Mouse (Mus musculus) thymus, postnatal 0 days (tissue): Measurements from ENCODE around the gene Tmem265. TPM values are rescaled to one million over a fixed set of nuclear protein-coding genes. Genes with fewer than 3 reads are reported as not detected.

ENCODE experiments used
- polyA plus RNA-seq: library from polyadenylated mRNA; unstranded; fragments of >200 nt; fragmentation: Nextera tagmentation; extraction: Ambion mirVana; gene quantifications from 2 replicates; pipeline ENCODE4 v1.2.1, GENCODE M21; 2015

Gene Tmem265
- polyA plus RNA-seq, 1 experiment from 2014 or later = 16.1 TPM

Other genes starting within 250 kb of the Tmem265 start
- gene Zfp768, start 215.8 kb upstream of the Tmem265 start, polyA plus RNA-seq = 2.5 TPM in 2 replicates
- gene Zfp747, start 185.3 kb upstream of the Tmem265 start, polyA plus RNA-seq = 7.3 and 8.0 TPM in 2 replicates
- 4.8 and 6.0 TPM in 2 replicates for gene 9130019O22Rik, start 174.2 kb upstream of the Tmem265 start, polyA plus RNA-seq
- gene E430018J23Rik, start 167.8 kb upstream of the Tmem265 start, polyA plus RNA-seq = 4.4 and 4.9 TPM in 2 replicates
- gene Zfp764, start 154.6 kb upstream of the Tmem265 start, polyA plus RNA-seq = 6.8 and 7.0 TPM in 2 replicates
- gene Zfp688, start 139.3 kb upstream of the Tmem265 start, polyA plus RNA-seq = 26.2 and 28.0 TPM in 2 replicates
- 4.3 and 4.7 TPM in 2 replicates for gene Zfp689, start 112.2 kb upstream of the Tmem265 start, polyA plus RNA-seq
- 51.0 and 54.6 TPM in 2 replicates for gene Prr14, start 101.8 kb upstream of the Tmem265 start, polyA plus RNA-seq
- gene Fbrs, start 82.2 kb upstream of the Tmem265 start, polyA plus RNA-seq = 14.6 and 20.0 TPM in 2 replicates
- 22.2 and 29.8 TPM in 2 replicates for gene Srcap, start 49.4 kb upstream of the Tmem265 start, polyA plus RNA-seq
- 10.9 and 15.9 TPM in 2 replicates for gene Gm42715, start 41.8 kb upstream of the Tmem265 start, polyA plus RNA-seq
- 55.2 and 62.1 TPM in 2 replicates for gene Phkg2, start 11.9 kb downstream of the Tmem265 start, polyA plus RNA-seq
- 2.8 and 3.5 TPM in 2 replicates for gene Ccdc189, start 27.2 kb downstream of the Tmem265 start, polyA plus RNA-seq
- 42.5 and 44.3 TPM in 2 replicates for gene Rnf40, start 27.4 kb downstream of the Tmem265 start, polyA plus RNA-seq
- gene Zfp629, start 54.4 kb downstream of the Tmem265 start, polyA plus RNA-seq = 6.6 and 7.0 TPM in 2 replicates
- 98.1 and 112 TPM in 2 replicates for gene Bcl7c, start 147.5 kb downstream of the Tmem265 start, polyA plus RNA-seq
- gene Ctf1, start 151.3 kb downstream of the Tmem265 start, polyA plus RNA-seq = 13.1 and 13.5 TPM in 2 replicates
- 0.06 TPM in 1 of 2 replicates, not detected in the other for gene Ctf2, start 170.8 kb downstream of the Tmem265 start, polyA plus RNA-seq
- gene Fbxl19, start 183.2 kb downstream of the Tmem265 start, polyA plus RNA-seq = 1.6 and 1.7 TPM in 2 replicates
- 16.1 TPM in 2 replicates for gene Orai3, start 208.4 kb downstream of the Tmem265 start, polyA plus RNA-seq
- gene Setd1a, start 215.3 kb downstream of the Tmem265 start, polyA plus RNA-seq = 18.2 and 21.1 TPM in 2 replicates
- not detected in 2 replicates for gene Gm49388, start 224.2 kb downstream of the Tmem265 start, polyA plus RNA-seq
- gene Hsd3b7, start 239.2 kb downstream of the Tmem265 start, polyA plus RNA-seq = 8.7 and 10.4 TPM in 2 replicates